Mouse (Mus musculus) E14TG2a.4 (cell line): ENCODE data around the gene Rap1gap2.

Source experiments
- CTCF ChIP-seq: conservative IDR thresholded peaks from 2 replicates; pipeline ENCODE4 v1.5.1; 2014; ENCODE audit warnings: low read length
- NANOG ChIP-seq: IDR thresholded peaks from 2 replicates; pipeline ENCODE4 v1.6.1; 2014; ENCODE audit warnings: borderline replicate concordance, low read length, mixed read lengths

DNA sequence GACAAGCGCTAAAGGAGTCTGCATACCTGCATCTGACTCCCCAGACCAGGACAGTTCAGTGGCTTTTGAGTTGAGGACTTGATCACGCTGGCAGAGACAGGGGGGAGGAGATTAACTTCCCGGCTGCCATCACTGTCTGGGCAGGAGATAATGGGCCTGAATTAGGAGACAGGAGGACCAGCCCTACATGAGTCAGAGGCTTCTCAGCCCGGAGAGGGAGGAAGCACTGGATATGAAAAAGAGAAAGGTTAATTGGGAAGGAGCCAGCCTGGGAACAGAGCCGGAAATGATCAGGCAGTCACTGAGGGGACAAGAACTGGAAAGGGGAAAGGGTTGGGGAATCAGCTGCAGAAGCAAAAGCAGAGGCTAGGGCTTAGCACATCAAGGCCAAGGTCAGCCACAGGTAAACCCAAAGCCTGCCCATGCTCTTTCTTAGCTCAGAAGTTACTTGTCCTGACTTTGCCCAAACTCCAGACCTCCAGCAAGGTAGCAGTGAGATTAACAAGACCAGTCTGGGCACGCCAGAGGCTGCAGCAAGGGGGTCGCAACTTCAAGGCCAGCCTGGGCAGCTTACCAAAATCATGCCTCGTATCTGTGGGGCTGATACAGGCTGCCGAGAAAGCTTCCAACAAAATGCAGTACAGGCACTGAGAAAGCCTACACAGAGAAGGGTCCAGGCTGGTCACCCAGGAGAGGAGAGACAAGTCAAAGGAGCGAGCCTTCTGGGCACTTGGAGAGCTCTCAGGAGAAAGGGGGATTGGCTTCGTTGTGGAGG lies 53.1 kb downstream of the Rap1gap2 start:
- TF ChIP-seq CTCF (no peak), NANOG (no peak)
